9 mouse cellular contexts compared by ENCODE assay signal in genomic region chr9:21924099-21924493, GRCm38 (mm10). TPM values are rescaled to one million over a fixed set of nuclear protein-coding genes. Genes with fewer than 3 reads are reported as not detected.
DNase-seq lines count a peak whose midpoint lies in the region; ATAC-seq and TF ChIP-seq lines count a peak whose summit lies in the region.
"Had no signal": no experiment of that assay in that cellular context is flagged by ENCODE, and none has a peak within 500 bp of the region (broad histone marks: within the 10 kb centered on the region; RNA-seq: fewer than 3 reads in every experiment).

No protein-coding gene starts in this region.

- DNase-seq in hindbrain, postnatal 0 days (ENCODE audit: low spot score), result peak; percentile 28
- DNase-seq in hindbrain, embryonic 11.5 days (ENCODE audit: low spot score), result no peak
- DNase-seq in cerebellum, postnatal 36 days, result peak; percentile 58 to 60
- peak; percentile 46 for DNase-seq in liver, embryonic 13.5 days
- DNase-seq in skeletal muscle tissue, adult 2 months (ENCODE audit: low read depth, low spot score), result peak; percentile 91
- DNase-seq in embryo, embryonic 9.5 days (ENCODE audit: extremely low spot score), result no peak
- DNase-seq in right cerebral cortex, postnatal 25 days, result no peak

- no peak overlapping the region for H3K4me2 ChIP-seq in hindbrain, postnatal 0 days (ENCODE audit: low read depth, low read length)
- H3K4me2 ChIP-seq in hindbrain, embryonic 11.5 days (replicated peaks; ENCODE audit: low read depth, low read length), result no peak overlapping the region
- H3K4me2 ChIP-seq in heart, embryonic 16.5 days (ENCODE audit: low read depth, low read length), result no peak overlapping the region
- H3K4me2 ChIP-seq in liver, embryonic 13.5 days, result no peak overlapping the region
- H3K4me2 ChIP-seq: limb, embryonic 13.5 days had no signal

- no peaks in the 10 kb centered on the region for H3K27me3 ChIP-seq in hindbrain, postnatal 0 days (ENCODE audit: insufficient read depth, low read length)
- no peaks in the 10 kb centered on the region for H3K27me3 ChIP-seq in hindbrain, embryonic 11.5 days (ENCODE audit: control insufficient read depth, insufficient read depth, low read length)
- no peaks in the 10 kb centered on the region for H3K27me3 ChIP-seq in heart, embryonic 16.5 days (ENCODE audit: control insufficient read depth, insufficient read depth, low read length)
- no peaks in the 10 kb centered on the region for H3K27me3 ChIP-seq in liver, embryonic 13.5 days
- H3K27me3 ChIP-seq: limb, embryonic 13.5 days had no signal

- H3K36me3 ChIP-seq in hindbrain, postnatal 0 days (ENCODE audit: insufficient read depth, low read length), result no peaks in the 10 kb centered on the region
- H3K36me3 ChIP-seq in hindbrain, embryonic 11.5 days (ENCODE audit: control insufficient read depth, insufficient read depth, low read length), result no peaks in the 10 kb centered on the region
- no peaks in the 10 kb centered on the region for H3K36me3 ChIP-seq in heart, embryonic 16.5 days (ENCODE audit: control insufficient read depth, insufficient read depth)
- peaks cover 5% of the 10 kb centered on the region; the same call in 1 of the 2 replicates for H3K36me3 ChIP-seq in liver, embryonic 13.5 days

- TF ChIP-seq CTCF in hindbrain, postnatal 0 days (IDR thresholded peaks at IDR 0.05; ENCODE audit: low read depth), result no peak

- no peak overlapping the region for H3K27ac ChIP-seq in hindbrain, postnatal 0 days
- no peak overlapping the region for H3K27ac ChIP-seq in hindbrain, embryonic 11.5 days (ENCODE audit: low read depth, low read length)
- peak overlapping the region; percentile 88 for H3K27ac ChIP-seq in heart, embryonic 16.5 days (ENCODE audit: low read length)
- peak overlapping the region; percentile 67 for H3K27ac ChIP-seq in liver, embryonic 13.5 days
- H3K27ac ChIP-seq: limb, embryonic 13.5 days had no signal

- no peaks in the 10 kb centered on the region for H3K9me3 ChIP-seq in hindbrain, postnatal 0 days (ENCODE audit: low read length)
- no peaks in the 10 kb centered on the region for H3K9me3 ChIP-seq in hindbrain, embryonic 11.5 days (ENCODE audit: control insufficient read depth, low read length)
- H3K9me3 ChIP-seq in heart, embryonic 16.5 days (replicated peaks; ENCODE audit: control insufficient read depth, low read length), result no peaks in the 10 kb centered on the region
- no peaks in the 10 kb centered on the region for H3K9me3 ChIP-seq in liver, embryonic 13.5 days (replicated peaks)
- H3K9me3 ChIP-seq: limb, embryonic 13.5 days had no signal

- 59% methylated on average over 6 of the region's 6 CpGs for WGBS in hindbrain, postnatal 0 days
- 83% methylated on average over 6 of the region's 6 CpGs for WGBS in hindbrain, embryonic 11.5 days
- 21% methylated on average over 6 of the region's 6 CpGs for WGBS in heart, embryonic 16.5 days
- WGBS in liver, embryonic 13.5 days (ENCODE audit: insufficient replicate concordance), result 29% methylated on average over 6 of the region's 6 CpGs

- no peak overlapping the region for H3K4me3 ChIP-seq in hindbrain, postnatal 0 days (ENCODE audit: low read length)
- H3K4me3 ChIP-seq in hindbrain, embryonic 11.5 days (ENCODE audit: low read depth, low read length), result no peak overlapping the region
- no peak overlapping the region for H3K4me3 ChIP-seq in heart, embryonic 16.5 days (ENCODE audit: low read length)
- no peak overlapping the region for H3K4me3 ChIP-seq in liver, embryonic 13.5 days (replicated peaks)
- H3K4me3 ChIP-seq: limb, embryonic 13.5 days had no signal

- no peak overlapping the region for H3K9ac ChIP-seq in hindbrain, postnatal 0 days (replicated peaks; ENCODE audit: low read length)
- H3K9ac ChIP-seq in hindbrain, embryonic 11.5 days (ENCODE audit: low read depth, low read length), result no peak overlapping the region
- H3K9ac ChIP-seq in heart, embryonic 16.5 days (ENCODE audit: low read length), result no peak overlapping the region
- H3K9ac ChIP-seq in liver, embryonic 13.5 days, result no peak overlapping the region
- H3K9ac ChIP-seq: limb, embryonic 13.5 days had no signal

- H3K4me1 ChIP-seq in hindbrain, postnatal 0 days (ENCODE audit: insufficient read depth, low read length), result peaks cover 6% of the 10 kb centered on the region
- H3K4me1 ChIP-seq in hindbrain, embryonic 11.5 days (replicated peaks; ENCODE audit: control insufficient read depth, insufficient read depth, low read length), result peaks cover 4% of the 10 kb centered on the region; the same call in 1 of the 2 replicates
- H3K4me1 ChIP-seq in heart, embryonic 16.5 days (ENCODE audit: control insufficient read depth, insufficient read depth, low read length), result peaks cover 24% of the 10 kb centered on the region
- peaks cover 44% of the 10 kb centered on the region for H3K4me1 ChIP-seq in liver, embryonic 13.5 days (replicated peaks)

- ATAC-seq in hindbrain, postnatal 0 days, result no peak
- no peak for ATAC-seq in hindbrain, embryonic 11.5 days (ENCODE audit: low FRiP score)
- peak; percentile 87 for ATAC-seq in heart, embryonic 16.5 days (replicated peaks; ENCODE audit: extremely low read depth, insufficient read depth, low FRiP score)
- peak; percentile 69 for ATAC-seq in liver, embryonic 13.5 days (ENCODE audit: low read depth)

RNA-seq across cellular contexts. Expression of gene Ccdc159, which starts 3.2 kb away (rescaled TPM):
- 6.0 and 8.4 TPM in 2 replicates for total RNA-seq in hindbrain, postnatal 0 days (2014; rRNA removed)
- polyA plus RNA-seq in hindbrain, postnatal 0 days (2015; fragmentation: Nextera tagmentation; extraction: Ambion mirVana), result 3.9 and 4.0 TPM in 2 replicates
- polyA plus RNA-seq in hindbrain, embryonic 11.5 days (2014; fragmentation: Nextera tagmentation; extraction: Ambion mirVana), result 3.3 and 3.9 TPM in 2 replicates
- polyA plus RNA-seq in heart, embryonic 16.5 days (2015; fragmentation: Nextera tagmentation; extraction: Ambion mirVana), result 2.3 and 2.7 TPM in 2 replicates
- 1.0 and 1.2 TPM in 2 replicates for polyA plus RNA-seq in liver, embryonic 13.5 days (2015; fragmentation: Nextera tagmentation; extraction: Ambion mirVana)

RNA-seq across cellular contexts. Expression of gene Tmem205, which starts 3.3 kb away (rescaled TPM):
- 34.9 and 52.0 TPM in 2 replicates for total RNA-seq in hindbrain, postnatal 0 days (2014; rRNA removed)
- polyA plus RNA-seq in hindbrain, postnatal 0 days (2015; fragmentation: Nextera tagmentation; extraction: Ambion mirVana), result 56.2 and 56.3 TPM in 2 replicates
- 34.7 and 39.3 TPM in 2 replicates for polyA plus RNA-seq in hindbrain, embryonic 11.5 days (2014; fragmentation: Nextera tagmentation; extraction: Ambion mirVana)
- 39.1 and 45.3 TPM in 2 replicates for polyA plus RNA-seq in heart, embryonic 16.5 days (2015; fragmentation: Nextera tagmentation; extraction: Ambion mirVana)
- polyA plus RNA-seq in liver, embryonic 13.5 days (2015; fragmentation: Nextera tagmentation; extraction: Ambion mirVana), result 49.5 and 57.2 TPM in 2 replicates

RNA-seq across cellular contexts. Expression of gene Rab3d, which starts 6.1 kb away (rescaled TPM):
- 23.1 and 28.6 TPM in 2 replicates for total RNA-seq in hindbrain, postnatal 0 days (2014; rRNA removed)
- polyA plus RNA-seq in hindbrain, postnatal 0 days (2015; fragmentation: Nextera tagmentation; extraction: Ambion mirVana), result 20.3 and 21.6 TPM in 2 replicates
- polyA plus RNA-seq in hindbrain, embryonic 11.5 days (2014; fragmentation: Nextera tagmentation; extraction: Ambion mirVana), result 8.6 and 9.5 TPM in 2 replicates
- polyA plus RNA-seq in heart, embryonic 16.5 days (2015; fragmentation: Nextera tagmentation; extraction: Ambion mirVana), result 10.8 and 11.4 TPM in 2 replicates
- 6.6 and 8.4 TPM in 2 replicates for polyA plus RNA-seq in liver, embryonic 13.5 days (2015; fragmentation: Nextera tagmentation; extraction: Ambion mirVana)

RNA-seq across cellular contexts. Expression of gene Plppr2, which starts 12.7 kb away (rescaled TPM):
- 147 and 151 TPM in 2 replicates for total RNA-seq in hindbrain, postnatal 0 days (2014; rRNA removed)
- 85.6 and 95.2 TPM in 2 replicates for polyA plus RNA-seq in hindbrain, postnatal 0 days (2015; fragmentation: Nextera tagmentation; extraction: Ambion mirVana)
- polyA plus RNA-seq in hindbrain, embryonic 11.5 days (2014; fragmentation: Nextera tagmentation; extraction: Ambion mirVana), result 21.0 and 22.3 TPM in 2 replicates
- 3.2 and 4.3 TPM in 2 replicates for polyA plus RNA-seq in heart, embryonic 16.5 days (2015; fragmentation: Nextera tagmentation; extraction: Ambion mirVana)
- 0.99 and 1.4 TPM in 2 replicates for polyA plus RNA-seq in liver, embryonic 13.5 days (2015; fragmentation: Nextera tagmentation; extraction: Ambion mirVana)

RNA-seq across cellular contexts. Expression of gene Swsap1, which starts 31.5 kb away (rescaled TPM):
- 27.8 and 35.8 TPM in 2 replicates for total RNA-seq in hindbrain, postnatal 0 days (2014; rRNA removed)
- 8.0 and 9.0 TPM in 2 replicates for polyA plus RNA-seq in hindbrain, postnatal 0 days (2015; fragmentation: Nextera tagmentation; extraction: Ambion mirVana)
- 14.6 and 20.4 TPM in 2 replicates for polyA plus RNA-seq in hindbrain, embryonic 11.5 days (2014; fragmentation: Nextera tagmentation; extraction: Ambion mirVana)
- 4.4 and 4.9 TPM in 2 replicates for polyA plus RNA-seq in heart, embryonic 16.5 days (2015; fragmentation: Nextera tagmentation; extraction: Ambion mirVana)
- polyA plus RNA-seq in liver, embryonic 13.5 days (2015; fragmentation: Nextera tagmentation; extraction: Ambion mirVana), result 2.1 and 2.6 TPM in 2 replicates

Comparison
In these comparisons a context has a peak if more than half of its experiments do, and no peak if none do; other contexts are left out.
1. DNase-seq: peak in hindbrain, postnatal 0 days (single experiment), cerebellum, postnatal 36 days (2 of 2), liver, embryonic 13.5 days (single experiment) and skeletal muscle tissue, adult 2 months (single experiment); none in hindbrain, embryonic 11.5 days (single experiment), embryo, embryonic 9.5 days (single experiment) and right cerebral cortex, postnatal 25 days (single experiment).
2. ATAC-seq: peak in heart, embryonic 16.5 days (single experiment) and liver, embryonic 13.5 days (single experiment); none in hindbrain, postnatal 0 days (single experiment) and hindbrain, embryonic 11.5 days (single experiment).
3. H3K27ac ChIP-seq: peak in heart, embryonic 16.5 days (single experiment) and liver, embryonic 13.5 days (single experiment); none in hindbrain, postnatal 0 days (single experiment) and hindbrain, embryonic 11.5 days (single experiment).